Mouse (Mus musculus): ENCODE measurements at regions not wholly inside any gene's neighbourhood (a gene's known extent, or its start where the extent isn't known, plus 50 kb on each side); places are given as distances from the start of the nearest gene placed in this dataset.

DNA sequence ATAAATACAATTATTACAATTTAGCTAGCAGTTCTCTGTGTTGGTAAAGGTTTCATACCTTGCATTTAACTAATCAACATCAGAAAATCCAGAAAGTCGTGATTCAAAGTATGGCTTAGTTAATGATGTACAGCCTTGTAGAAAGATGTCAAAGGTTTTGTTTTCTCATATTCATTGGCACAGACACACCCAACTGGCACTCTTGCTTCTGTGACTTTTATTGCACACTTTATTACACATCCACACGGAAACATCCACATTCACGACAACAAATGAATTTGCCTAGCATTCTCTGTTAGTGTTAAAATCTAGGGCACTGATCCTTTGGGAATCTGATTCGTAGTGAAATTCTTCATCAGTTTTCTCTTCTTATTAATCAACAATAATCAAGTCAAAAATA is 720.0 kb downstream of the Tns3 start:
- DNase-seq: no peak

DNA sequence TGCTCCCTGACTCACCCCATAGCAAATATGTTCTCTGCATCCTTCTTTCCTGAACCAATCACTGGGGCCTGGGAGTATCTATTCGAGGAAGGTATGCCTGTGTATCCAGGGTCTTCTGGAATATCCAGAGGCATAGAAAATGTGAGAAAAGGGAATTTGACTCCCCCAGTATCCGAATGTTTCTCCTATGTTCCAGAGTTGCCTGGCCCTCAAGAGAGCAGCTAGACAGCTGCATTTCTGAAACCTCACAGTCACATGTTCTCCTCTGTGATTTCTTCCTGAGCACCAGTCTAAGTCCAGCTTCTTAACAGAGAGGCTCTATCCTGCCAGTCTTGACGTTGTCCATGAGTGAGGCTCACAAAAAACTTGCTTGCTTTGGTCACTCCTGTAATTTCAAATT is 719.9 kb upstream of the Igfbp3 start:
- no peak for DNase-seq

DNA sequence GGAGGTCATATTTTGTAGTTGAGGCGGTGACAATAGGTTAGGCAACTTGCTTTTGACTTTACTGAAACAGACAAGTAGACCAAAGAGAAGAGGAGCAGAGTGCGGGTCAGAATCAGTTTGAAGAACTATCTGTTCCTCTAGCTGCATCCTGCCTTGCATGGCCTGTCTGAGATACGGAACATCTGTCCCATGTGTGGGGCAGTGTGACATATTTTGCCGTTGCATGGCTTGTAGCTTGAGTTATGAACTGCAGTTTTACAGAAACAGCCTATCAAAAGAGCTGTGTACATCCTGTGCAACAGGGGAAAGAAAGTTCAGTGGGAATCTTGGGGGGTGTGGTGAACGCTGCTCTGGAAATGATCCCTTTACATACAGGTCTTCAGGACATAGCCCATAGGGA is 718.9 kb upstream of the Igfbp3 start:
- DNase-seq: no peak

DNA sequence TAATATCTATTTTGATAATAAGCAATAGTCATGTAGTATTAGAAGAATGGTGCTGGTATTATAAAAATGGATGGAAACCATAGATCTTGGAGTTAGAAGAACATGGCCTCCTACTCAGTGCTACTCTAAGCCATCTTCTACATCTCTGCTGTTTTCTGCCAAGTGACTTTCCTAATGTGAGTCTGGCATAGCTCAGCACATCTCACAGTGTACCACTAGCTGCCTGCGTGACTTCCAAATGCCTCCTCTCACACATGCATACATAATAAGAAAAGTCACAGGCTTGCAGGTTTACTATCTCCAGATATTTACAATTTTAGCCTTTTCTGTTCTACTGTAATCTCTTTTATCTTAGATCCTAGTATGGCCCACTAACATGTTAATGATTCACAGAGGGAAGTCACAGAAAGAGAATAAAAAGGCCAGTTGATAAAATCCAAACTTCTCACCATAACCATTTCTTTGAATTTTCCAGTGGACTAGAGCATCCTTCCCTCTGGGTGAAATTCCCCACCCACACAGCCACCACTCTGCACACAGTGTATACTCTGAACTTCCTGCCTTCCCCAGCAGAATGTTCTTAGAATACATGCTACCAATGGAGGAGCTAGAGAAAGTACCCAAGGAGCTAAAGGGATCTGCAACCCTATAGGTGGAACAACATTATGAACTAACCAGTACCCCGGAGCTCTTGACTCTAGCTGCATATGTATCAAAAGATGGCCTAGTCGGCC is 717.5 kb upstream of the Igfbp3 start:
- DNase-seq: no peak

DNA sequence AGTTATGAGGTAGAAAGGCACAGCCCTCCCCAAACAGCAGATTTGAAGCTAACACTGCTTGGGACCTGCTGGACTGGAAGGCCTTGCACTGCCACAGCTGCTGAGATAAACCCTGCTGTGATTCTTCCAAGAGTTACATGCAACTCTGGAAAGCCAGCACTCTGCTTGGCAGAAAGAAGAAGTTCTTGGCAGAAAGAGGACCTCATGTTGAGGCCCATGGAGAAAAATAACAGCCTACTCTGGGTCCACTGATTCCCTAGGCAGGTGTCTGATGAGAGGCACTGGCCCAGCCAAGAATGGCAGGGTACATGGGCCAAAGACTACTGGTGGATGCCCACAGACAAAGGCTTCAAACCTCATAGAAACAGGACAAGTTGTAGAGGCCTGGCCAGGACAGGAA is 714.0 kb upstream of the Igfbp3 start:
- DNase-seq: no peak

DNA sequence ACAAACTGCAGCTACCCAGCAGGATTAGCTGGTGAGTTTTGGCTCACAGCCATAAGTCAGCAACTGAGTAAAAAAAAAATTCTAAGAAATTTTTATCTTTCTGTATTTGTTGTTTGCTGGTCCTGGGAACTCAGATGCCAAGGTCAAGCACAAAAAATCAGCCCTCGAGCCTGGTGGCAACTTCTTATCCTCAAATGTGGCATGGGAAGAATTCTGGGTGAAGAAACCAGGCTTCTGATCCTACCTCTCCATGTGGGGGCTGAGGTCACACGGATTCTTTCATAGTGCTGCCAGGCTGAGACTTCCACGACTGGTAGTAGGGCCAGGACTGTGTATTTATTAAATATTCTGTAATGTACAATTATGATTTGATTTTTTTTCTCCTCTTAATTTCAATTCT is 698.3 kb upstream of the Igfbp3 start:
- DNase-seq: no peak

DNA sequence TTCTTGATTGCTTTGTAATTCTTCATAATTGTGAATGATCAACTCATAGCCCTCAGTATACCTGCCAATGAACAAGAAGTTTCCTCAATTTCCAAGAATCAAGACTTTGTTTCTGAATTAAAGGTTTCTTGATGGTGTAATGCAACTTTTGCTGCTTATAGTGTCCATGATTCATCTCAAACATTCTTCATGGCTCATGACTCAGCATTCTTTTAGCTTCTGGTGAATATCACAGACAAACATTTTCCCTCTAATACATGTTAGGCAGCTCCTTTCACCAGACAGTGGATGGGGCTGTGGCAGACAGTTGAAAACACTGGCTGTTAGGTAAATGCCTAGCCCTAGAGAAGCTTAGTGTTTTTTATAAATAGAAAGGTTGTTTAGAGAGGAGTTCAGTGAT is 686.5 kb upstream of the Igfbp3 start:
- no peak for DNase-seq

DNA sequence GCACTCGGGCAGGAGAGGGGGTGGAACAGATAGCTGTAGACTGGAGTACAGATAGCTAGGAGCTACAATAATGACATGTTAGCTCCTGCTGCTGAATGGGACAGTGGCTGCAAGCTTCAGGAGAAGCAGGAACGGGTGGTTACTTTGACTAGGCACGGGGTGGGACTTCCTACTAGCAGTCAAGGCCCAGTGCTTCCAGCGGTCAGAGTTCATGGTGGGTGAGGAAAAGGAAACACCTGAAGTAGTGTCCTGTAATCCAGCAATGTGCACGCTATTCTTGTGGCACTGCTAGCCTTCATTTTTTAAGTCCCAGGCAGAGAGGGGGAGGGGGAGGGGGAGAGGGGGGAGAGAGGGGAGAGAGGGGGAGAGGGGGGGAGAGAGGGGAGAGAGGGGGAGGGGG is 684.5 kb upstream of the Igfbp3 start:
- no peak for DNase-seq

DNA sequence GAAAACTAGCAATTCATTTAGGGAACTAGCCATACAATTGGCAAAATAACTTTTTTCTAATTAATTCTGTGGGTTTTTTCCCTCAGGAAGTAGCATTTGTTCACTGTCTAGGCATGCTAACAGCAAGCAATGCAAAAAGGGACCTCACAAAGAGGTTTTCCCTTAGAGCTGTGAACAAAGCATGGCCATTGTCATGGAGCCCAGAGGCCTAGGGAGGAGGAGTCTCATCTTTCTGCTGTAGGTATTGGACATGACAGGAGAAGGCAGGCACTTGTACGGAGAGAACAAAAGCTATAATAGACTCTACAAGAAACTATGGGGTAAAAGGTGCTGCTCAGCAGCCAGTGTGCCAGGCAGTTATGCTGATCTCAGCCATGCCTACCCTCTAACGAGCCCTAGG is 666.8 kb upstream of the Igfbp3 start:
- DNase-seq: no peak

DNA sequence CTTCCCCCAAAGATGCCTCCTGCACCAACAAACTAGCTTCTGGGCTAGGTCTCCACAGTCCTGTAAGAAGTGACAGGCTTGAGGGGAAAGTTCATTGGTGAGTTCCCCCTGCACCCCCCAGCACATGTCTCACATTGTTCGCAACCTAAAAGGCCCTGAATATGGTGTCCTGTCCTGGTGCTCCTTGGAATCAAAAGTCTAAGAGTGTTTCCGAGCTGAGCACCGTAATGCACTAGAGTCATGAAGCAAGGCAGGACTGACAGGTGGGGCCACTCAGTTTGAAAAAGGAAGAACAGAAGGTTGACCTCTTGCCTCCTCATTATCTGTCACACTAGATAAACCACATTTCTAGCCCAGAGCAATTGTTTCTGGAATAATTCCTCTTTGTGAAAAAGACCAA is 650.4 kb upstream of the Igfbp3 start:
- DNase-seq: no peak

DNA sequence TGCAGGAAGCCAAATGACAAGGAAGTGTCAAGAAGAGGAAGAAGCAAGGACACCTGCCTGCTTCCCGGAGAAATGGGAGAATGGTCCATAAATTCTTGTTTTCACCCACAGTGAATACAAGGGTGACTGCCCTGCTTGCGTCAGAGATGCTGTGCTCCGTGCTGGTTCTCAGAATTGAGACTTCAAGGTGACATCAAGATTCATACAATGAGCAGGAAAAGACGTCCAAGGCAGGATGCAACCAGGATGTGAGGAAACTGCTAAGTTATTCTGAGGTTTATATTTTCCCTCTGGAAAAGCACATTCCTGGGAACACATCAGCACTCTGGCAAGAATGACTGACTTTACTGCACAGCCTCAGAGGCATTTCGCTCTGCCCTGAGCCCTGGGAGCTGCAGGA is 650.0 kb upstream of the Igfbp3 start:
- no peak for DNase-seq

DNA sequence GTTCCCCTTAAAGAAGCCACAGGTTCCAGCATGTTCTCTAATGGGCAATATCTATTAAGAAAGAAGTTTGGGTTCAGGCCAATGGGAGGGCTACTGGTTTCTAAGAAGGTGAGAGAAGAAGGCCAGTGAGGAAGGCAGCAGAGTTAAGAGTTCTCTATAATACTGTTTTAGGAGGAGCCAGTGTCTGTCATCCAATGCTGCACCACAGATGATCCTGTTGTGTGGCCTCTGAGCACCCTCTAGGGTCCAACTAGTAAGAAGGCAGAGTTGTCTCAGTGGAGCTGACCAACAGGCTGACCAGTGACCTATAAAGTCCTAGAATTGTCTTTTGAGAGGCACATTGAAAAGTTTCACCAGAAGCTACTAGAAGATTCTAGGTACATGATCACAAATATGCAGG is 648.8 kb upstream of the Igfbp3 start:
- DNase-seq: peak in 1 of 2 experiments; percentile 8

DNA sequence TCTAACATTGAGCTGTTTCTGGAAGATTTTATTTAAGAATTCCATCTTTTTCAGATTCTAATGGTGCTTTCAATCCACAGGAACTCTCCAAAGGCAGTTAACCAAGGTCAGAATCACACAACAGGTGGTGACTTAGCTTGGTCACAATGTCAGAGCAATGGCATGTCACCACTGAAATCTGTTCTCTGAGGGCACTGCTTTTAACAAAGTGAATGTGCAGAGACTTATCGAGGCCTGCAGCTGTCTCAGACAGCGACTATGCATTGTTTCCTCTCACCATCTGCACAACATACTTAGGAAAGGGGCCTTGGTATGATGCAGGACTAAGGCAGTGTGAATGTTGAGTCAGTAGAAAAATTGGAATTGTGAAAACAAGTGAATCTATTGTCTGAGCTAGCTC is 638.9 kb upstream of the Igfbp3 start:
- DNase-seq: no peak

DNA sequence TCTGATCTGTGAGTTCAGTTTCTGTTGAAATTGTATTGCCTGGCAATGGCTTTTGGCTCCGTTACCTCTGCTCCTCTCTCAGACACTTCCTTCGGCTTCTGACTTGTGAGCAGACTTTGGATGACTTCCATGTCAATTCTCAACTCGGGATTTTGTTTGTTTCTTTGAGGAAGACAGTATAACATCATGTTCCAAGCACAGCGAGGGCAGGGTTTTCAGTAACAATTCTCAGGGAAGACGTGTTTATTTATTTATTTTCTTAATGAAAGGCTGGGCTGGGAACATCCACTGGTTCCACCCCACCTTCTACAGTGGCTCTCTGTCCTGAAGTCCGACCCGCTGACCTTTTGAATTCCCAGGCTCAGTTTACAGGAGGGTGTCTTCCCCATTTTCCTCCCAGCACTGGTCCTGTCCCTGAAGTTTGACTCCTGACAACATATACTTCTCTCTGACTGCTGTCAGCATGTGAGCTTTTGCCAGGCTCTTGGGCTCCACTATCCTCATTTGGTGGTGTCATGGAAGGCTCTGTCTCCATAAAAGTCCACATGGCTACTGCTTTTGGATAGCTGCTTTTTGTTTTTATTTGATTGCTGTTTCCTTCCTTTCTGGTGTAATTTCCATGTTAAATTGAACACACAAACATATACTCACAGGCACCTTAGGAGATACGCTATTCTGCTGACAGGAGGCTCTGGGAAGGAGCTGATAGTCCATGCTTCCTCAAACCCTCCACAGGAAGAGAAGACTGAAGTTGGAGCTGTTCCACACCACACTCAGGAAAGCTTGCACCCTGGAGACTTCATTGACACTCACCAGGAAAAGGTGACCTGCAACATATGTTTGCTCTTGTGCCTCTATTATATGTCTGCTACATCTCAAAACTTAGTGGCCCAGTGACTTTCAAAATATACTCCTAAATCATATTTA is 624.9 kb upstream of the Igfbp3 start:
- peak; percentile 19 to 53 for DNase-seq

DNA sequence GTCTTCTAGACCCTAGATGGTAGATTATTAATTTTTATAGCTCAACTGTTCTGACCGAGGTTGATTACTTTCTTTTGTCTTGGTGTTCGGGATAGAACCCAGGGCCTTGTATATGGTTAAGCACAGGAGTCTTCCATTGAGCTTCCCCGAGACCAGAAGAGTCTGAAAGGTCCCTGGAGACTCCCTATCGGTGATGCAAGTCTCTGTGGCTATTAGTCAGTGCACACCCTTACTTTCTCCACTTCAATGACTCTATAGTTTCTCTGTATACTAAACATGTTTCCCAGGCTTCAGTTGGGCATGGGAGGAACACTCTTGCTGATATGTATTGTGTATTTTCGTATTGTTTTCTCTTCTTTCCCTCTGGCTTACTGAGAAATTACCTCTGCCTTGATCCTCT is 623.8 kb upstream of the Igfbp3 start:
- no peak for DNase-seq

DNA sequence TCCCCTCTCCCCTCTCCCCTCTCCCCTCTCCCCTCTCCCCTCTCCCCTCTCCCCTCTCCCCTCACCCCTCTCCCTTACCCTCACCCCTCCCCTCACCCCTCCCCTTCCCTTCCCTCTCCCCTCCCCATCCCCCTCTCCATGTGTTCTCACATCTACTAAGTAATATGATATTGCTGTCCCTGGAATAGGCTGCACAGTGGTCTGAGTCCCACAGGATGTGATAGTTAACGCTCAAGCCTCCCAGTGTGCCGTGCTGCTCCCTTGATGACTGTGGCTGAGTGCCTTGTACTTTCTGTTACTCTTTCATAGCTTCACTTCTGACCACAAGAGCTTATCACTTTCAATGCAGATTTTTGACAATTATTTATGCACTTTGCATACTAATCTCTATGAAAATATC is 620.4 kb upstream of the Igfbp3 start:
- no peak for DNase-seq

DNA sequence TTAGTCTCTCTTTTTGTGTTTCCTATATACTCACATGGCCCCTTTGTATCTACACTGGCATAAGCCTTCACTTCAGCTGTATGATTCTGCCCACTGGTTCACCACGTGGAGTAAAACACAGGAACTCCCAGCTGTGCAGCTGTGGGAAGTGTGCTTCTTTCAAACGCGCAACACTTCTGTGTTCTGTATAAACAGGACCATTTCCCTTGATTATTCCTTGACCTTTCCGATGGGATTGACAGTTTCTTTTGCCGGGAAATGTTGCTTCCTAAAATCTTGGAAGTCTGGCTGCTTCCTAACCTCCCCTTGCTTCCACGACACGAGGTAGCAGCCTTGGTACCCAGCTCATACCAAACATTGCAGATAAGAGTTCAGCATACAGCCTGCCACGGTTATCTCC is 618.7 kb upstream of the Igfbp3 start:
- peak in 1 of 2 experiments; percentile 2 for DNase-seq

DNA sequence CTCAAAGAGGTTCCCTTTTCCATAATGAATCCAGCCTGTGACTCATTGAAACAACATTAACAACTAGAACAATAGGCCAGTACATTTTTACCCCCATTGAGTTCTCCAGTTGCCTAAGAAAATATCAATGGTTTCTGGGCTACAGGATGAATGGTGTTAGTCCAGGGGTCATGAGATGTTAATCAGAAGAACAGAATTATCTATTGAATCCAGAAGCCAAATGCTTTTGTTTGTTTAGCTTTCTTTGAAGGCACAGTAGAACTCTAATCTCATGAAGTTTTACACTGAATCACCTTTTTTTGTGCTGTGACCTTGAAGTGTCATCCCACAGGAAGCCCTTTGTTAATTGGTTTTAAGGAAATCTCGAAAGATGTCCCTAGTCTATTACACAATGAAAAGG is 616.0 kb upstream of the Igfbp3 start:
- DNase-seq: no peak

DNA sequence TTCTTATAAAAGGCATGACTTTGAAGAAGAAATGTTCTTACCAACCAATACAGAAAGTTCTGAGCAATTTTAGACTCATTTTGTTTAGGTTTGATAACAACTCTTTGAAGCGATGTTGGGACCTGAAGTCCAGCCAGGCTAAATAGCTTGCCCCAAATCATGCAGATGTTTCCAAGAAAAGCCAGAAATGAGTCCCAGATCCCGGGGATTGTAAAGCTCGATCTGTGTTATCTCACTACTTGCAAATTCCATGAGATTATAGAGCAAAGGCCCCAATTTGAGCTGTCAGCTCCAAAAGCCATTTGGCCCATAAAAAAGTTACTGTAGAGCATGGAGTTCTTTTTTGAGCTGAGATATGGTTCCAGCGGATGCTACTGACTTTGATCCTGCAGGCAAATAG is 614.3 kb upstream of the Igfbp3 start:
- no peak for DNase-seq

DNA sequence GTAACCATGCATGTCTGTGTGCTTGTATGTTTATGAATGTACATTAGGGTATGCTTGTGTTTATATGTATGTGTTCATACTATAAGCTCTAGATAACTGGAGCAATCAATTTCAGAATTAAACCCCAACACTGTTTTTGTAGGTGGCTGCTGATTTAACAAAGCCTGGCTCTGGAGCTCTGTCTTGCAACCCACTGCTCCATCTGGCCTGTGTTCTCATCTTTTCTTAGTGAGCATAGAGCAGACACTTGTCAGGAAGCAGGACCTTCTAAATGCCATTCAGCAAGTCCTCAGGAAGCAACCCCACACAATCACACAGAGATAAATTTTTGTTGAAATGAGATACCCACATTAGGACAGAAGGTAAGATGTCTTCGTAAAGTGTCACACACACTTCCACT is 613.7 kb upstream of the Igfbp3 start:
- DNase-seq: no peak

DNA sequence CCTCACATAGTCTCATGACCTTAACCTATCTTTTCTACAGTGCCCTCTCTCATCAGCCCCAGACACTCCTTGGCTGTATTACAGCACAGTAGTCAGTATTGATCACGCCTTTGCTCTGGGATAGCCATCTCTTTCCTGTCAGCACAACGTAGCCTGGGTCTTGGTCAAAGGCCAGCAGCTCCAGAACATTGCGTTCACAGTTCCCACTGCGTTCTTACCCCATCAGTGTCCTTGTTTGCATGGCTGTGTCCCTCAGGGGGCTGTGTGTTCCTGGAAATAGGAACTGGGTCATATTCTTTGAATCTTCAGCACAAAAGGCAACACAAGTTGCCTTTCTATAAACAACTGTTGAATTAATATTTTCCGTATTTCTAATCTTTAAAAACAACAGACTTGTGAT is 602.0 kb upstream of the Igfbp3 start:
- DNase-seq: peak; percentile 25 to 51

DNA sequence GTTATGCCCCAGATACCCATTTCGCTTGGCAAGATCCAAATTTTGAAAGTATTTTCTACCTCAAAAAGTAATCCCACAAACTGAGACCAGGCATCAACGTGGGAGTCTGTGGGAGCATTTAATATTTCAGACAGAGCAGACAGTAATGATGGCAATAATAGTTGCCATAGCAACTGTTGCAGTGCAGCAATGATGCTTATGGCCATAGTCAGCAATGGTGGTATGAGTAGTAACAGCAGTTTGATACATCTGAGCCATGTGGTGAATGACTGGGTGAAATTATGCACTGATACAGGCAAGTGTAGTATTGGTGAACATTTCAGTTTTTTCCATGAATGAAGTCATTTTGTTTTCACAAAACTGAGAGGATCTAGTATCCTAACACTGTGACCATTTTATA is 600.8 kb upstream of the Igfbp3 start:
- DNase-seq: no peak

DNA sequence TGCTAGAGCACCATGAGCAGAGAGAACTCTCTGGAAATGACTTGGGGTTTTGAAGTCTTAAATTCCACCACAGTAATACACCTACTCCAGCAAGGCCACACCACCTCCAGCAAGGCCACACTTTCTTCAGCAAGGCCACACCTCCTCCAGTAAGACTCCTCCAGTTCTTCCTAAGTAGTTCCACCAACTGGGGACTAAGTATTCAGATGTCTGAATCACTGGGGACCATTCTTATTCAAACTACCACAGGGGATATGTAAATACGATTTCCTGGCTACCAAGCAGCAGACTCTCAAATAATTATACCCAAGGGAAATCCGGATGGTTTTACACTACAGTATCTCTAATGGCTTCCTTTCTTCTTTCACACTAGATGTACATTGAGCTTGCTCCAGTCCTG is 598.7 kb upstream of the Igfbp3 start:
- DNase-seq: no peak

DNA sequence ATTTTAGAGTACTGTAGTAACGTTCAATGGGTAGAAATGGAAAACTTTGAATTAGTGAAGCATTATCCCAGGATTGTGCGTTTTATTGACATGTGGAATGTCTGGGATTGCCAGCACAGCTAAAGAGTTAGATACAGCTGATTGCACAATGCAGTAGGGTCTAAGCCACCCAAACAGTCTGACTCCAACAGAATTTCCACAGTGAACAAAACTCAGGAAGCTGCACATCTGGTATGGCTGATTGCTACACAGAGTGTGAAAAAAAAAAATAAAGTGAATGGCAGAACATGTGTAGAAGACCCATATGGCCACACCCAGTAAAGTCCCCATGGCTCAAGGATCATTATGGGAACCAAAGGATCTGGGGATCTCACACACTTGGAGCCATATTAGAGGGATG is 596.0 kb upstream of the Igfbp3 start:
- no peak for DNase-seq

All from lung, adult 18-20 months (tissue).